Mouse (Mus musculus) kidney, postnatal 0 days (tissue): ENCODE data around the gene Vps37d. TPM values are rescaled to one million over a fixed set of nuclear protein-coding genes. Genes with fewer than 3 reads are reported as not detected.

Experiments
- ATAC-seq: fragments of 200-750 bp; cut with Nextera tagmentation; replicated peaks from 2 replicates; pipeline ENCODE4 v1.8.0; 2017; ENCODE audit warnings: low read depth, moderate number of reproducible peaks, moderate TSS enrichment, moderate library complexity; ENCODE audit not compliant: low FRiP score
- DNase-seq: peaks from one replicate; pipeline ENCODE4 v3.0.0-alpha.2; 2016; ENCODE audit warnings: low spot score
- H3K27ac ChIP-seq: fragments of 300-500 bp; sonication (generic); 2 replicates; pipeline ENCODE4 v1.5.1; 2014; ENCODE audit warnings: mild to moderate bottlenecking
- H3K27me3 ChIP-seq: fragments of 300-500 bp; sonication (generic); 2 replicates; pipeline ENCODE4 v1.6.1; 2014; ENCODE audit warnings: low read length, mixed read lengths; ENCODE audit not compliant: insufficient read depth
- H3K36me3 ChIP-seq: fragments of 300-500 bp; sonication (generic); 2 replicates; pipeline ENCODE4 v1.6.1; 2014; ENCODE audit warnings: low read length, mixed read lengths; ENCODE audit not compliant: insufficient read depth
- H3K4me1 ChIP-seq: fragments of 300-500 bp; sonication (generic); replicated peaks from 2 replicates; pipeline ENCODE4 v1.6.1; 2014; ENCODE audit warnings: antibody characterized with exemption, low read length, mixed read lengths; ENCODE audit not compliant: insufficient read depth
- H3K4me2 ChIP-seq: fragments of 300-500 bp; sonication (generic); 2 replicates; pipeline ENCODE4 v1.6.1; 2014; ENCODE audit warnings: mild to moderate bottlenecking, low read length, moderate library complexity, mixed read lengths
- H3K4me3 ChIP-seq: fragments of 300-500 bp; sonication (generic); replicated peaks from 2 replicates; pipeline ENCODE4 v1.5.1; 2014; ENCODE audit warnings: low read depth, low read length
- H3K9ac ChIP-seq: fragments of 300-500 bp; sonication (generic); 2 replicates; pipeline ENCODE4 v1.6.1; 2014; ENCODE audit warnings: low read depth, low read length
- H3K9me3 ChIP-seq: fragments of 300-500 bp; sonication (generic); replicated peaks from 2 replicates; pipeline ENCODE4 v1.6.1; 2016; ENCODE audit warnings: low read length, inconsistent platforms, mixed read lengths
- CTCF ChIP-seq: IDR thresholded peaks from 2 replicates; pipeline ENCODE4 v1.5.1; 2016; ENCODE audit warnings: antibody characterized with exemption, low read depth, mild to moderate bottlenecking, moderate library complexity
- WGBS: fragments of 180-500 bp; shearing (Covaris S2); extraction: QIAGEN DNeasy Blood & Tissue Kit; methylation state at CpG from one replicate; pipeline ENCODE4 v1.1.7; 2014; 5-methylcytosine and 5-hydroxymethylcytosine counted together
- polyA plus RNA-seq: library from polyadenylated mRNA; unstranded; fragments of >200 nt; fragmentation: Nextera tagmentation; extraction: Ambion mirVana; gene quantifications from 2 replicates; pipeline ENCODE4 v1.2.1, GENCODE M21; 2015

The Vps37d gene
- polyA plus RNA-seq, 1 experiment from 2014 or later: 12.5 TPM

GRCm38 (mm10) chr5:135103999-135104660, 26.1 kb upstream of the Vps37d start:
- peaks cover 9% of the 10 kb centered on the region for H3K4me1 ChIP-seq
- H3K27ac ChIP-seq: no peak overlapping the region

GRCm38 (mm10) chr5:135100981-135101380, 22.9 kb upstream of the Vps37d start:
- 45% methylated on average over 1 of the region's 1 CpGs for WGBS
- Histone ChIP-seq H3K27ac (no peak overlapping the region), H3K27me3 (no peaks in the 10 kb centered on the region)

More at GRCm38 (mm10) chr5:135103999-135104660, 26.1 kb upstream of the Vps37d start:
- Histone ChIP-seq H3K4me3 (no peak overlapping the region), H3K9ac (no peak overlapping the region), H3K36me3 (no peaks in the 10 kb centered on the region), H3K27me3 (0 out of 2 replicates have a peak, but pooled peaks cover 5% of the 10 kb centered on the region), H3K9me3 (no peaks in the 10 kb centered on the region), H3K4me2 (no peak overlapping the region)
- no peak for ATAC-seq
- WGBS: 63% methylated on average over 11 of the region's 11 CpGs
- TF ChIP-seq CTCF: peak; percentile 69
- peak; percentile 32 for DNase-seq

GRCm38 (mm10) chr5:135089653-135090052, 11.6 kb upstream of the Vps37d start, which contains the start of gene Mlxipl:
Mlxipl (plus strand) TSS chr5:135089890.
- TF ChIP-seq CTCF: peak; percentile 12; the same call in 1 of the 2 replicates
- Histone ChIP-seq H3K9me3 (no peaks in the 10 kb centered on the region), H3K4me1 (no peaks in the 10 kb centered on the region), H3K27me3 (peaks cover 14% of the 10 kb centered on the region), H3K9ac (no peak within 1 kb of the TSS), H3K36me3 (no peaks in the 10 kb centered on the region), H3K27ac (no peak within 1 kb of the TSS), H3K4me2 (peak within 1 kb of the TSS; percentile 41), H3K4me3 (0 out of 2 replicates have a peak within 1 kb of the TSS, but pooled peaks have one; percentile 7)
- peak; percentile 58 for ATAC-seq
- 2% methylated on average over 39 of the region's 39 CpGs for WGBS
- peak; percentile 13 for DNase-seq

More at GRCm38 (mm10) chr5:135100981-135101380, 22.9 kb upstream of the Vps37d start:
- H3K4me3 ChIP-seq: no peak overlapping the region
- H3K9ac ChIP-seq: no peak overlapping the region
- no peak for ATAC-seq
- DNase-seq: no peak
- no peaks in the 10 kb centered on the region for H3K36me3 ChIP-seq
- no peak for TF ChIP-seq CTCF
- H3K4me1 ChIP-seq: no peaks in the 10 kb centered on the region
- H3K9me3 ChIP-seq: no peaks in the 10 kb centered on the region
- no peak overlapping the region for H3K4me2 ChIP-seq

GRCm38 (mm10) chr5:135086871-135087270, 8.8 kb upstream of the Vps37d start:
- Histone ChIP-seq H3K36me3 (no peaks in the 10 kb centered on the region), H3K4me3 (no peak overlapping the region), H3K27ac (no peak overlapping the region), H3K4me2 (no peak overlapping the region), H3K27me3 (peaks cover 14% of the 10 kb centered on the region), H3K9me3 (no peaks in the 10 kb centered on the region), H3K4me1 (no peaks in the 10 kb centered on the region), H3K9ac (no peak overlapping the region)
- no peak for DNase-seq
- 26% methylated on average over 4 of the region's 4 CpGs for WGBS
- TF ChIP-seq CTCF: no peak
- ATAC-seq: no peak

GRCm38 (mm10) chr5:135080539-135080938, 2.5 kb upstream of the Vps37d start:
- Histone ChIP-seq H3K4me2 (no peak overlapping the region), H3K9me3 (no peaks in the 10 kb centered on the region), H3K9ac (no peak overlapping the region), H3K27ac (no peak overlapping the region), H3K27me3 (no peaks in the 10 kb centered on the region), H3K36me3 (no peaks in the 10 kb centered on the region), H3K4me1 (no peaks in the 10 kb centered on the region), H3K4me3 (no peak overlapping the region)
- DNase-seq (no peak), ATAC-seq (no peak)
- no peak for TF ChIP-seq CTCF
- WGBS: 87% methylated on average over 5 of the region's 5 CpGs

- Histone ChIP-seq H3K4me1 (no peaks in the 10 kb centered on the region), H3K27ac (no peak overlapping the region), H3K9ac (no peak overlapping the region), H3K9me3 (no peaks in the 10 kb centered on the region), H3K27me3 (no peaks in the 10 kb centered on the region), H3K36me3 (no peaks in the 10 kb centered on the region), H3K4me3 (no peak overlapping the region), H3K4me2 (no peak overlapping the region)
- DNase-seq: no peak
- no peak for ATAC-seq
- no peak for TF ChIP-seq CTCF
- WGBS: 91% methylated on average over 2 of the region's 2 CpGs
Observed at GRCm38 (mm10) chr5:135079578-135079977, 1.5 kb upstream of the Vps37d start.
